Mouse (Mus musculus) gastrocnemius, postnatal 14 days (tissue): ENCODE data around the gene Nxf2. TPM values are rescaled to one million over a fixed set of nuclear protein-coding genes. Genes with fewer than 3 reads are reported as not detected.
"Not testable (repeated sequence)": the region's sequence is repeated elsewhere in the genome, so short reads cannot be mapped to it uniquely, and the experiment has no call there.

Experiments used
- DNase-seq: peaks from one replicate; pipeline ENCODE4 v3.0.0; 2021; ENCODE audit warnings: mixed read lengths
- intact Hi-C: fragments of 180-260 bp; cut with DNase I; formaldehyde crosslinking; loops from one replicate; pipeline ENCODE4 v1.15.1; 2025; ENCODE audit warnings: low total_unique reads
- long read RNA-seq, 2 experiments: library from polyadenylated mRNA; stranded (forward); transcript quantifications; one replicate each; pipeline ENCODE4 v2.0.0; 2021
- total RNA-seq, 2 experiments: library from RNA; stranded (reverse); gene quantifications; 2 replicates each; pipeline ENCODE4 v1.2.3; 2021

Gene Nxf2
- not detected for total RNA-seq
- long read RNA-seq, experiment 1 = 0 reads
- long read RNA-seq, experiment 2 = 0 reads

DNA sequence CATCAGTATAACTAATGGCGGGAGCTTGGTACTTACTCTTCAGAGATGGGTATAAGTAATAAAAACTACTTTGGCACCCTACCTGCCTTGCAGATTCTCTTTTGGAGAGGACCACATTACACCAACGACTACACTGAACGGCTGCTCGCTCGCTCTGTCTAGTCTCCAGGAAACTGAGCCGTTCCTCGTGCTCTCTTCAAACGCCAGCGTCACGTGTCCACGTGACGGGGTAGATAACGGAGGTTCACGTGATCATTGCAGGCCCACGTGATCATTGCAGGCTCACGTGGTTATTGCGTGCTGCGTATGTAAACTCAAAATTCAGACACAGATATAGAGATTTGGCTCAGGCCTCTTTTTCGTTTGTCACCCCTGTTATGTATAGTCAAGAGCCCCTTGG is at the start of gene Nxf2:
Gene Nxf2 (minus strand): TSS at position 209 of the 400 bp plus-strand sequence.
- intact Hi-C loops = no loop called here
- no peak for DNase-seq

- no peak for DNase-seq
- intact Hi-C loops = no loop called here
Observed at GRCm38 (mm10) chrX:135011381-135011780, 46.8 kb upstream of the Nxf2 start.

DNA sequence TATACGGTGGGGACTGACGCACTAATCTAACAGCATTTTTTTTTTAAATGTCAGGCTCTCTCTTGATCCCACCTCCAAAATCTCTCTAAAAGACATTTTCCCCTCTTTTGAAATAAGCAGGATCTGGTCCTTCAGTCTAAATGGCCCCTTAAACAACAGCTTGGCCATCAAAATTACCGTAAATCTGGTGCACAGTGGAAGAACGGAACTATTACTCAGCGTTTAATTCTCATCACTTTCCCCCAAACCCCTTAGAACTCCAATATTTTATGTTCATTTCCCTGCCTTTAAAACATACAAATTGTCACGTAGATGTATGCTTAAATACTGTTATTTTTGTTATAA is 44.9 kb upstream of the Nxf2 start:
- intact Hi-C loops = no loop called here
- DNase-seq = no peak

GRCm38 (mm10) chrX:135008720-135009470 is 44.3 kb upstream of the Nxf2 start, which contains the start of gene Zmat1:
Gene Zmat1 (minus strand): TSS chrX:135009209.
- peak; percentile 89 for DNase-seq
- intact Hi-C loops = no loop called here

- DNase-seq = no peak
- intact Hi-C loops = no loop called here
Observed at GRCm38 (mm10) chrX:135008021-135008420, 43.5 kb upstream of the Nxf2 start.

DNA sequence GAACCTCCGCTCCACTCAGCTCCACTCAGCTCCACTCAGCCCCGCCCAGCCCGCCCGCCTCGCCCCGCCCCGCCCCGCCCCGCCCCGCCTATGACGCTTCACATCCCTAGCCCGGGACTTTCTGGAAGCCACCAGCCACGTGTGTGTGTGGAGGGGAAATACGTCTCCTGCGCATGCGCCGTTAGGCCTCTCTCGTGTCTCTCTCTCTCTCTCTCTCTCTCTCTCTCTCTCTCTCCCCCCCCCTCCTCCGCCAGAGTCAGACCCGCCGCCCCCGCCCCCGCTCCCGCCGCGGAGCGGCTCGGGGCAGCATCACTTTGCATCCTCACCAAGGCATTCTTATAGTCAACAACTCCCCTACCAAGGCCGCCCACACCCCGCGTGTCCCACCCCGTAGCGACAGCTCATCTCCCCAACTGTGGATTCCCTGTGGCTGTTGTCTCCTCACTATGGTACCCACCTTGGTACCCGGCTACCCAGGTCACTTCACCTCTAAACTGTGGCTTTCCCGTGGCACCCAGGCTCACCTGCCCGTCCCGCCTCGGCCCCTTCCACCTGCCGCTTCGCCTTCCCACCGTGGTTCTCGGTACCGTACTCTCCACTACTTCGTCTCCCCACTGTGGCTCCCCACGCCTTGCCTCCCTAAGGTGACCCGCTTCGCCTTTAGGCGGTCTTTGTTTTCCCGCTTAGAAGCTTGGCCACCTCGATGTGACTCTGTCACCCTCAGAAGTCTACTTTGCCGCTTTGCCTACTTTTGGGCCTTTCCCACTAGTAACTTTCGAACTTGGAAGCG is 1.1 kb downstream of the Nxf2 start:
- DNase-seq = peak; percentile 59
- intact Hi-C loops = no loop called here

DNA sequence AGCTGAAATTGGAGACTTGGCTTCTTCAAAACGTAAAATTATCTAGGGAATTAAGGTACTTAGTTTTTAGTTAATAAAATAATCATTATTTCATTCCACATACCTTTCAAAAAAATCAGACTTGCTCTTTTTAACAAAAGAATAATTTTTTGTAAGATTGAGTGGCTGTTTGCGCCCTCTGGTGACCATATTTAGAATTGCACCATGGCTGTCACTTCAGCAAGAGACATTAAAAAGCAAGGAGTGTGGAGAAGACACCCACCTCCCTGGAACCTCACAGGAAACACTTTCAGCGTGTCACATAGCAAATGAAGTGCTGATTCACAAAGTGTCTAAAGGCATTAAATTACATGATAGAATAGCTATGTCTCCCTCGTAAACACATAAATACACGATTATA is 34.2 kb downstream of the Nxf2 start:
- intact Hi-C loops = no loop called here
- DNase-seq = peak; percentile 8

DNA sequence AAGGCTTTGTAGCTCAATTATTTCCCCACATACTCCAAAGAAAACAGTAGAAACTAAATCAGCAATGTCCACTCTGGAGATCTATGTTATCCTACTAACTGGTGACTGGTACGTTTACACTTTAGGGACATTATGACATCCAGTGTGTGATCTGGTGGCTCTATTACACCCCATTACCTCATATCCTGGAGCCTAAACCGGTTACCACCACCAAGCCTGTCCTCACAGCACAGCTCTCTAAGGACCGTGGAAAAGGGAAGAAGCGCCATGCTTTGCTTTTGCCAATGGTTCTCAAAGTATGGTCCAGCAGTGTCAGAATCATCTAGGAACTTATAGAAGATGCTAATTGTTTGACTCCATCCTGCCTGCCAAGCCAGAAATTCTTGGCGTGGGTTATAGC is 34.6 kb downstream of the Nxf2 start:
- intact Hi-C loops = no loop called here
- no peak for DNase-seq

DNA sequence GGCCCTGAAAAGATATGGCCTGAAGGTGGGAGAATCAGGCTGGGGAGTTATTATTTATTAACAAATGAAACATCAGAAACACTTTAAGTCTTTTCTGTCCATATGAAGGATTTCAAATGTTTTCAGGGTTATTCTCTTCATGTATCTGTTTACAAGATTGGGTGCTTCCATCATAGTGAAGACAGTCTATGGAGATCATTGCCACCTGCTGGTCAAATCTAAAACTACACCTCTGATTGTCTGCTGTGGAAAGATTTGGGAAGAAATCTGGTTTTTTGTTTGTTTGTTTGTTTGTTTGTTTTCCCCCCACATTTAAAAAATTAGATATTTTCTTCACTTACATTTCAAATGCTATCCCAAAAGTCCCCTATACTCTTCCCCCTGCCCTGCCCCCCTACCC is 39.5 kb downstream of the Nxf2 start:
- DNase-seq = no peak
- intact Hi-C loops = no loop called here

DNA sequence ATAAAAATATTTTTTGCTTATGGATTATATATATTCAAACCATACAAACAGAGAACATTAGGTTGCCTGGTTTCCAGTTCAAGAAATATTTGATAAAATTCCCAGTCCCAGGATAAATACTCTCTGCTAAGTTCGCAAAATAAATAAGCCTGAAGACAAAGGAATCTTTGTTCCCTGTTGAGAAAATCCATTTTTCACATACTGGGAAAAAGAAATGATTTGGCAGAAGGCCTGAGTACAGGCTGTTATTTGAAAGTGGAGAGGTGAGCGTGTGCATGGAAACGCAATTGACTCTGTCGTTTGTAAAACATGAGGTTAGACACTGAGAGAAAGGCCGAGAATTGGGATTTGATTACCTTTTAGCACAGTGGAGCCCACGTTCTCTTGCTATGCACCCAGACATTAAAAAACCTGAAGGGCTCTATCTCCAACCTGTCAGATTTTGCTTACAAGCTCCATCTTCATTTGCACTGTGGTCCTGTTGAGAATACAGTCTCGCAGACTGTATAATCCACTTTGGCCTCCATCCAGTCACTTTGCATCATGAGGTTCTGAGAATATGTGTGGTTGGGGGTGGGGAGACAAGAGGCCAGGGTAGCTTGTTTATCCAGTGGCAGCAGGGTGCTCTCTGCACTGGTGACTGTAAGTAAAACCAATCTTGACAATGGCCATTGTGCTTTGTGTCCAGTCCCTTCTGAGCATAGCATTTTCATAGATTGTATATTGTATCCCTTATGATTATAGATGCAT is 40.7 kb downstream of the Nxf2 start:
- intact Hi-C loops = no loop called here

GRCm38 (mm10) chrX:134919220-134919619 is 45.3 kb downstream of the Nxf2 start:
- intact Hi-C loops = no loop called here
- no peak for DNase-seq

More for the DNA sequence above, 40.7 kb downstream of the Nxf2 start:
- no peak for DNase-seq

DNA sequence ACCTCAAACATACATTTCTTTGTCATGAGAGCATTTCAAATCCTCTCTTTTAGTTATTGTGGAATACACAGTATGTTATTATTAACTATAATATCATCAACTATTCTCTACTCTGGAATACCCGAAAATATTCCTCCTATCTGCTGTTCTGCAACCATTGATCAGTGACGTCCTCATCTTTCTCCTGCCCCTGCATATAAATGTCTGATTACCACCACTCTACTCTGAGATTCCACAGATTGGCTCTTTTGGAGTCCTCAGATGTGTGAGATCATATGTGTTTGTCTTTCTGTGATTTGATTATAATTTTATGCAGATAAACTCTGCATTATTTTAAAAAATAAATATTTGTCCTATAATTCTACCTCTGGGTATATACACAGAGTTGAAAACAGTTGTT is 48.8 kb downstream of the Nxf2 start:
- no peak for DNase-seq
- intact Hi-C loops = no loop called here

- DNase-seq, intact Hi-C loops: not testable (repeated sequence)
Observed at GRCm38 (mm10) chrX:134915315-134915714, 49.2 kb downstream of the Nxf2 start.

GRCm38 (mm10) chrX:134914851-134915250 is 49.7 kb downstream of the Nxf2 start:
- intact Hi-C loops = loop anchor here (5.0 kb wide), 1 partner anchor 168 kb away; no protein-coding TSS in a partner anchor

DNA sequence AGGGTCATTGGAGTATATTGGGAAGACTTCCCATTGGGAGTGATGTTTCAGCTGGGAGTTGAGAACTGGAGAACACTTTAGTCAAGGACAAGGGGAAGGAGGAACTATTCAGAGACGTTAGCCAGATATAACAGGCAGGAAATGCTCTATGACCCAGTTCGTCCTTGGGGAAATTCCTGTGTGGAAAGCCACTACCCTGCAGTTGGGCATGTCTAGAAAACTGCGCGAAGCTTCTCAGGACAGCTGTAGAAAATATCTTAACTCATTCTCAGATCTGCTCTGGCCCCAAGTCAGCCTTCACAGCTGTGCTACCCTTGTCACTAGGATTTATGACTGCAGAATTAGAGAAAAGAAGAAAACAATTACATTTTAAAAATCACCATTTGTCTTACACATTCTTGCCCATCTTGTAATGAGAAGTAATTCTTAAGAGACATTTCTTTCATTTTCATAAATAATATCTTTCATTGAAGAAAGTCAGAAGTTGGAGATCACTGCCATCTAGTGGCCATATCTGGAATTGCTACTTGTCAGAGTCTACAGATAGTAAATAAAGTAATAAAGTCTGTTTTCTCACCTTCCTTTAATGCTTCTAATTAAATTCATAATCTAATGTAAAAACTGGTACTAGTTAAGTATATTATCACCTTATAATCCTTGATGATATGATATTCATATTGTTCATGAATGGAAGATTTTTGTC is 51.2 kb downstream of the Nxf2 start:
- intact Hi-C loops = loop anchor here (5.0 kb wide), 1 partner anchor 166 kb away; no protein-coding TSS in a partner anchor

More at GRCm38 (mm10) chrX:134914851-134915250, 49.7 kb downstream of the Nxf2 start:
- DNase-seq = no peak

GRCm38 (mm10) chrX:134912805-134913204 is 51.7 kb downstream of the Nxf2 start:
- intact Hi-C loops = loop anchor here (5.0 kb wide), 1 partner anchor 166 kb away; no protein-coding TSS in a partner anchor
- DNase-seq = no peak

More for the DNA sequence above, 51.2 kb downstream of the Nxf2 start:
- DNase-seq = peak; percentile 24

GRCm38 (mm10) chrX:134910345-134910744 is 54.2 kb downstream of the Nxf2 start:
- no peak for DNase-seq
- intact Hi-C loops = loop anchor here (5.0 kb wide), 1 partner anchor 163 kb away; no protein-coding TSS in a partner anchor
